Mouse (Mus musculus): Measurements from ENCODE around the gene Ncf1. TPM values are rescaled to one million over a fixed set of nuclear protein-coding genes. Genes with fewer than 3 reads are reported as not detected.
A peak's percentile ranks its signal among the peaks of the same experiment; 100 is the strongest.

The Ncf1 gene
- polyA plus RNA-seq, 1 experiment from 2014 or later: 4.0 TPM

DNA sequence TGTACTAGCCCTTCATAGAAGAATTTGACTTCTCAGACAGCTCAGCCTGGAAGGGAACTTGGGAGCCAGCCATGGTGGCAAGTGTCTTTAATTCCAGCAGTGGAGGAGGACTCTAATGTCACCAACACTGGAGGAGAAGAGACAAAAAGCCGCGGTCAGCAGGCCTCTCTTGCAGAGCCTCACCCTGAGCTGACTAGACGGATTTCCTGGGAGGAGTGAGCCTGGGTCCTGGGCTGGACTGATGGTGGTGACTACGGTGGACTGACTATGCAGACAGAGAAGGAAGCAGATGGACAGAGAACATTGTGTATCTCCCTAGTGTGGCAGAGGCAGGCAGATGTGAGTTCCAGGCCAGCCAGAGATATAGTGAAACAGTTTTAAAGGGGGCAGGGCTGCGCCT is 2.0 kb upstream of the Ncf1 start:
- DNase-seq (ENCODE audit: low spot score): no peak
- Histone ChIP-seq H3K27ac (ENCODE audit: low read depth, low read length) (no peak overlapping the region), H3K9me3 (ENCODE audit: control insufficient read depth, low read length) (no peaks in the 10 kb centered on the region), H3K9ac (ENCODE audit: low read depth, low read length) (no peak overlapping the region), H3K4me1 (replicated peaks; ENCODE audit: control insufficient read depth, insufficient read depth, low read length) (no peaks in the 10 kb centered on the region), H3K36me3 (ENCODE audit: control insufficient read depth, insufficient read depth, low read length) (0 out of 2 replicates have a peak, but pooled peaks cover 2% of the 10 kb centered on the region), H3K4me2 (replicated peaks; ENCODE audit: low read depth, low read length) (no peak overlapping the region), H3K4me3 (ENCODE audit: low read depth, low read length) (no peak overlapping the region), H3K27me3 (ENCODE audit: control insufficient read depth, insufficient read depth, low read length) (no peaks in the 10 kb centered on the region)
- WGBS: 86% methylated on average over 5 of the region's 5 CpGs
- ATAC-seq (ENCODE audit: low FRiP score): no peak

GRCm38 (mm10) chr5:134228249-134228638 is 1.2 kb downstream of the Ncf1 start:
- Histone ChIP-seq H3K27me3 (ENCODE audit: control insufficient read depth, insufficient read depth, low read length) (no peaks in the 10 kb centered on the region), H3K4me1 (replicated peaks; ENCODE audit: control insufficient read depth, insufficient read depth, low read length) (no peaks in the 10 kb centered on the region), H3K27ac (ENCODE audit: low read depth, low read length) (no peak overlapping the region), H3K4me2 (replicated peaks; ENCODE audit: low read depth, low read length) (no peak overlapping the region), H3K36me3 (ENCODE audit: control insufficient read depth, insufficient read depth, low read length) (no peaks in the 10 kb centered on the region), H3K4me3 (ENCODE audit: low read depth, low read length) (no peak overlapping the region), H3K9ac (ENCODE audit: low read depth, low read length) (no peak overlapping the region), H3K9me3 (ENCODE audit: control insufficient read depth, low read length) (no peaks in the 10 kb centered on the region)
- DNase-seq (ENCODE audit: low spot score) (no peak), ATAC-seq (ENCODE audit: low FRiP score) (no peak)
- WGBS: 74% methylated on average over 6 of the region's 6 CpGs

DNA sequence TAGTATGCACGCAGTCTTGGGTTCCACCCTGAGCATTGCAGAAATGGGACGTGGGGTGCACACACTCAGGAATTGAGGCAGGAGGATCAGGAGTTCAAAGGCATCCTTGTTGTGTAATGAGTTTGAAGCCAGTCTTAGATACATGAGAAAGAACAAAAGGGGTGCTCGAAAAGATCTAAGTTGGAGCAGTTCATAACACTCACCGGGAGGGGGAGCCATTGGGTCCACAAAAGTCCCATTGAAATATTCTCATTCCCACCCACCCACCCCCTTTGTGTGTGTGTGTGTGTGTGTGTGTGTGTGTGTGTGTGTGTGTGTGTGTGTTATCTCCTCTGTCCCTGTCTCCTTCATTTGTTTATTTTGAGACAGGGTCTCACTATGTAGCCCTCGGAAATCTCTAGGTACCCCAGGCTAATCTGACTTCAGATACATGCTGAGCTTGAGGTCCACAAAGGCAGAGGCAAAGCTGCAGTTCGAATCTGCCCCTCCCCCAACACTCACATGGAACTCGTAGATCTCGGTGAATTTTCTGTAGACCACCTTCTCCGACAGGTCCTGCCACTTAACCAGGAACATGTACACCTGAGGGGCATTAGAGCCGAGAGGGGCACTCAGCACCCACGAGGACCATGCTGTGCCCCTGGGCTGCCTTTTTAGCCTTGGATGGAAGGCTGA is 1.7 kb downstream of the Ncf1 start:
- 39% methylated on average over 11 of the region's 11 CpGs for WGBS
- DNase-seq (ENCODE audit: low spot score): peak; percentile 76

GRCm38 (mm10) chr5:134226946-134227345 is 2.5 kb downstream of the Ncf1 start:
- H3K27ac ChIP-seq (ENCODE audit: low read depth, low read length): no peak overlapping the region
- no peak overlapping the region for H3K4me2 ChIP-seq (replicated peaks; ENCODE audit: low read depth, low read length)
- ATAC-seq (ENCODE audit: low FRiP score) (no peak), DNase-seq (ENCODE audit: low spot score) (no peak)
- H3K9me3 ChIP-seq (ENCODE audit: control insufficient read depth, low read length): no peaks in the 10 kb centered on the region
- H3K4me1 ChIP-seq (replicated peaks; ENCODE audit: control insufficient read depth, insufficient read depth, low read length): peaks cover 5% of the 10 kb centered on the region; the same call in 1 of the 2 replicates
- H3K9ac ChIP-seq (ENCODE audit: low read depth, low read length): no peak overlapping the region
- peaks cover 6% of the 10 kb centered on the region; the same call in 1 of the 2 replicates for H3K27me3 ChIP-seq (ENCODE audit: control insufficient read depth, insufficient read depth, low read length)
- H3K4me3 ChIP-seq (ENCODE audit: low read depth, low read length): no peak overlapping the region
- no peaks in the 10 kb centered on the region for H3K36me3 ChIP-seq (ENCODE audit: control insufficient read depth, insufficient read depth, low read length)
- WGBS: 70% methylated on average over 12 of the region's 12 CpGs

More for the DNA sequence above, 1.7 kb downstream of the Ncf1 start:
- Histone ChIP-seq H3K27me3 (ENCODE audit: control insufficient read depth, insufficient read depth, low read length) (no peaks in the 10 kb centered on the region; the same call in 1 of the 2 replicates), H3K36me3 (ENCODE audit: control insufficient read depth, insufficient read depth, low read length) (no peaks in the 10 kb centered on the region), H3K4me2 (replicated peaks; ENCODE audit: low read depth, low read length) (no peak overlapping the region), H3K4me3 (ENCODE audit: low read depth, low read length) (no peak overlapping the region), H3K9ac (ENCODE audit: low read depth, low read length) (no peak overlapping the region), H3K9me3 (ENCODE audit: control insufficient read depth, low read length) (no peaks in the 10 kb centered on the region), H3K4me1 (replicated peaks; ENCODE audit: control insufficient read depth, insufficient read depth, low read length) (no peaks in the 10 kb centered on the region), H3K27ac (ENCODE audit: low read depth, low read length) (no peak overlapping the region)
- ATAC-seq (ENCODE audit: low FRiP score): no peak

DNA sequence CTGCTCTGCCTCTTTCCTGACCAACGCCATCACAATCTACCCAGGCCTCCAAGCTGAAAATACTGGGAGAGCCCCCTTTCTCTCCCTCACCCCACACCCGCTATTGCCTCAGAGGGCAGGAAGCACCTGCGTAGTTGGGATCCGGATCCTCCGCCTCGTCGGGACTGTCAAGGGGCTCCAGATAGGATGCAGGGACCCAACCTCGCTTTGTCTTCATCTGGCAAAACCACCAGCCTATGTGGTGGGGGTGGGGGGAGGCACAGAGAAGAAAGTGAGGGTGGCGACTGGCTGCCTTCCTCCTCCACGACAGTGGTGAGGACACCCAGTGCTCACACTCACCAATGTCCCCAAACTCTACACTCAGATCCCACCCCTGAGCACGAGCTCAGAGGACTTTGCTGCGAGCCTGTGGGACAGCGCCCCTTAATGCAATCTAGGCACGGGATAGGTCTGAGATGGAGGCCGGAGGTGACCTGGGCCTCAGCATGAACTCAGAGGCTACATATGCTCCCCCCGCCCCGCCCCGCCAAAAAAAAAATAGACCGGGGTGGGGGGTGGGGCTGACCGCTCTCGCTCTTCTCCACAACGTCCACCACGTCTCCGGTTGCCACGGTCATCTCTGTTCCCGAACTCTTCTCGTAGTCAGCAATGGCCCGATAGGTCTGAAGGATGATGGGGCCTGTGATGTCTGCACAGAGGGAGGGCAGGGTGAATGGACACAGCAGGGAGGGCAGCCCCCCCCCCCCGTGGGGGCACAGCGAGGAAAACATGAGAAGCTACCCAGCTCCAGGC is 4.1 kb downstream of the Ncf1 start:
- Histone ChIP-seq H3K4me1 (replicated peaks; ENCODE audit: control insufficient read depth, insufficient read depth, low read length) (peaks cover 6% of the 10 kb centered on the region; the same call in 1 of the 2 replicates), H3K9ac (ENCODE audit: low read depth, low read length) (no peak overlapping the region), H3K27ac (ENCODE audit: low read depth, low read length) (no peak overlapping the region), H3K27me3 (ENCODE audit: control insufficient read depth, insufficient read depth, low read length) (peaks cover 6% of the 10 kb centered on the region; the same call in 1 of the 2 replicates), H3K9me3 (ENCODE audit: control insufficient read depth, low read length) (no peaks in the 10 kb centered on the region), H3K4me2 (replicated peaks; ENCODE audit: low read depth, low read length) (no peak overlapping the region), H3K36me3 (ENCODE audit: control insufficient read depth, insufficient read depth, low read length) (no peaks in the 10 kb centered on the region), H3K4me3 (ENCODE audit: low read depth, low read length) (no peak overlapping the region)
- 85% methylated on average over 30 of the region's 30 CpGs for WGBS
- DNase-seq (ENCODE audit: low spot score) (no peak), ATAC-seq (ENCODE audit: low FRiP score) (no peak)

DNA sequence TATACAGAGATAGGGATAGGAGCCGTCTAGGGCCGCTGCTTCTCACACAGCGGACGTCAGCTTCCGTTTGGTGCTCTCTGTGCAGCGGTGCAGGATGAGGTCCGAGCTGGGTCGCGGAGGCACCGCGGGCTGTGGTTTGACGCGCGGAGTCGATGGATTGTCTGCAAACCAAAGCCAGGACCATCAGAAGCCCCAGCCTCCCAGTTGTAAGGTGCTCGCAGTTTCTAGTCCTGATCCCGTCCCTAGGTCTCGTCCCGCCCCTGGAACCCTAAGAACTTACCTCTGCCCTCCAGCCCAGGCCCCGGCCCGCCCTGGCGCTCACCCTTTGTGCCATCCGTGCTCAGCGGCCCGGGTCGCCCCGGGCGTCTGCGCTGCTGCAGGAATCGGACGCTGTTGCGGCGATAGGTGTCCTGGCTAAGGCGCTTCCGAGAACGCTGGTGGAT is 7.7 kb downstream of the Ncf1 start:
- Histone ChIP-seq H3K27ac (ENCODE audit: low read depth, low read length) (no peak overlapping the region), H3K27me3 (ENCODE audit: control insufficient read depth, insufficient read depth, low read length) (peaks cover 6% of the 10 kb centered on the region; the same call in 1 of the 2 replicates), H3K4me3 (ENCODE audit: low read depth, low read length) (peak overlapping the region; percentile 31), H3K9me3 (ENCODE audit: control insufficient read depth, low read length) (no peaks in the 10 kb centered on the region), H3K4me2 (replicated peaks; ENCODE audit: low read depth, low read length) (peak overlapping the region; percentile 75), H3K9ac (ENCODE audit: low read depth, low read length) (peak overlapping the region; percentile 63), H3K36me3 (ENCODE audit: control insufficient read depth, insufficient read depth, low read length) (no peaks in the 10 kb centered on the region), H3K4me1 (replicated peaks; ENCODE audit: control insufficient read depth, insufficient read depth, low read length) (peaks cover 6% of the 10 kb centered on the region; the same call in 1 of the 2 replicates)
- no peak for ATAC-seq (ENCODE audit: low FRiP score)
- peak; percentile 53 for DNase-seq (ENCODE audit: low spot score)
- 3% methylated on average over 36 of the region's 36 CpGs for WGBS

DNA sequence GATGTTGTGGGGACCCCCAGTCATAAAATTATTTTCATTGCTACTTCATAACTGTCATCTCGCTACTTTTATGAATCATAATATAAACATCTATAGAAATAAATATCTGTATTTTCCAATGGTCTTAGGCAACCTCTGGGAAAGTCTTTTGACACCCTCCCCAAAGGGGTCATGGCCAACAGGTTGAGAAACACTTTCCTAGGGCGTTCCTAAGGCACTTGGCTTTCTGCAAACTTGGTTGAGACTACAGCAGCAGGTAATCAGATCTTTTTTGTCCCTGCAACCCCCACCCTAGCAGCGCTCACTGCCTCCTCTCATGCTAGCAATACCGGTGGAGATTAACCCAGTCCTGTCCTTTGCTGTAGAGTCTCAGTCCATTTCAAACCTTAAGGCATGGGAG is 8.1 kb downstream of the Ncf1 start:
- Histone ChIP-seq H3K9me3 (ENCODE audit: control insufficient read depth, low read length) (no peaks in the 10 kb centered on the region), H3K4me2 (replicated peaks; ENCODE audit: low read depth, low read length) (peak overlapping the region; percentile 75), H3K36me3 (ENCODE audit: control insufficient read depth, insufficient read depth, low read length) (no peaks in the 10 kb centered on the region), H3K27ac (ENCODE audit: low read depth, low read length) (no peak overlapping the region), H3K27me3 (ENCODE audit: control insufficient read depth, insufficient read depth, low read length) (peaks cover 6% of the 10 kb centered on the region; the same call in 1 of the 2 replicates), H3K9ac (ENCODE audit: low read depth, low read length) (no peak overlapping the region), H3K4me3 (ENCODE audit: low read depth, low read length) (peak overlapping the region; percentile 31; the same call in 1 of the 2 replicates), H3K4me1 (replicated peaks; ENCODE audit: control insufficient read depth, insufficient read depth, low read length) (peaks cover 6% of the 10 kb centered on the region; the same call in 1 of the 2 replicates)
- DNase-seq (ENCODE audit: low spot score): no peak
- WGBS: 49% methylated on average over 4 of the region's 4 CpGs
- ATAC-seq (ENCODE audit: low FRiP score): no peak

GRCm38 (mm10) chr5:134217900-134218299 is 11.5 kb downstream of the Ncf1 start:
- H3K36me3 ChIP-seq (ENCODE audit: control insufficient read depth, insufficient read depth, low read length): no peaks in the 10 kb centered on the region
- peaks cover 6% of the 10 kb centered on the region; the same call in 1 of the 2 replicates for H3K27me3 ChIP-seq (ENCODE audit: control insufficient read depth, insufficient read depth, low read length)
- no peak overlapping the region for H3K4me3 ChIP-seq (ENCODE audit: low read depth, low read length)
- H3K9me3 ChIP-seq (ENCODE audit: control insufficient read depth, low read length): no peaks in the 10 kb centered on the region
- ATAC-seq (ENCODE audit: low FRiP score): no peak
- H3K9ac ChIP-seq (ENCODE audit: low read depth, low read length): no peak overlapping the region
- DNase-seq (ENCODE audit: low spot score): no peak
- 93% methylated on average over 7 of the region's 7 CpGs for WGBS
- H3K4me1 ChIP-seq (replicated peaks; ENCODE audit: control insufficient read depth, insufficient read depth, low read length): peaks cover 6% of the 10 kb centered on the region; the same call in 1 of the 2 replicates
- H3K4me2 ChIP-seq (replicated peaks; ENCODE audit: low read depth, low read length): no peak overlapping the region
- no peak overlapping the region for H3K27ac ChIP-seq (ENCODE audit: low read depth, low read length)
